Mouse (Mus musculus): ENCODE data around the gene Igdcc4. TPM values are rescaled to one million over a fixed set of nuclear protein-coding genes. Genes with fewer than 3 reads are reported as not detected.
A peak's percentile ranks its signal among the peaks of the same experiment; 100 is the strongest.

Gene Igdcc4
- polyA plus RNA-seq, 2 experiments: 4.5 to 4.6 TPM

DNA sequence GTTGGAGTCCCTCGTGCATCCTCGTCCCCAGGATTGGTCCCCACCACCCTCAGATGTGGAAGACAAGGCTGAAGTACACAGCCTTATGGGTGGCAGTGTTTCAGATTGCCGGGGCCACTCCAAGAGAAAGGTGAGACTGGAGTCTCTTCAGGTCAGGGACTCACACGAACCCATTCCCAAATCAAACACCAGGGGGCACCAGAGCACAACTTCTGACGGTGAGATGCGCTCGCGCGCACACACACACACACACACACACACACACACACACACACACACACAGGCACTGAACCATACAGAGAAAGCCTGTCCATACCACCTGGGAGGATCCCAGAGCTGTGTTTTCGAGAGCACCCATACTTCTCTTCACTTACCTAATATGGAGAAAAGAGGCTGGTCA, 32.5 kb downstream of the Igdcc4 start:
- H3K4me3 ChIP-seq (ENCODE audit: insufficient read depth in 1 of 2, low read depth in 2 of 2, low read length in 2 of 2): no peak overlapping the region
- no peak overlapping the region for H3K9ac ChIP-seq (replicated peaks)
- peaks cover 3% of the 10 kb centered on the region; the same call in 1 of the 2 replicates for H3K27me3 ChIP-seq (ENCODE audit: control insufficient read depth, insufficient read depth, low read length)
- no peak overlapping the region for H3K27ac ChIP-seq
- H3K9me3 ChIP-seq (ENCODE audit: control insufficient read depth, low read length): no peaks in the 10 kb centered on the region
- 2% methylated on average over 10 of the region's 10 CpGs for WGBS (ENCODE audit: insufficient replicate concordance)
- no peak overlapping the region for H3K4me2 ChIP-seq (ENCODE audit: low read depth)
- H3K36me3 ChIP-seq (replicated peaks; ENCODE audit: control insufficient read depth, insufficient read depth, low read depth): no peaks in the 10 kb centered on the region
- ATAC-seq (ENCODE audit: insufficient read depth) (no peak), DNase-seq (ENCODE audit: low read depth in 3 of 3, low spot score in 3 of 3) (peak; percentile 41 to 49 (median 46))
- TF ChIP-seq CTCF (IDR thresholded peaks at IDR 0.05; ENCODE audit: low read depth) (peak; percentile 91), EP300 (IDR thresholded peaks at IDR 0.05; ENCODE audit: low read depth) (no peak)
- no peaks in the 10 kb centered on the region for H3K4me1 ChIP-seq (replicated peaks; ENCODE audit: control insufficient read depth in 2 of 2, insufficient read depth in 2 of 2, low read length in 1 of 2)

DNA sequence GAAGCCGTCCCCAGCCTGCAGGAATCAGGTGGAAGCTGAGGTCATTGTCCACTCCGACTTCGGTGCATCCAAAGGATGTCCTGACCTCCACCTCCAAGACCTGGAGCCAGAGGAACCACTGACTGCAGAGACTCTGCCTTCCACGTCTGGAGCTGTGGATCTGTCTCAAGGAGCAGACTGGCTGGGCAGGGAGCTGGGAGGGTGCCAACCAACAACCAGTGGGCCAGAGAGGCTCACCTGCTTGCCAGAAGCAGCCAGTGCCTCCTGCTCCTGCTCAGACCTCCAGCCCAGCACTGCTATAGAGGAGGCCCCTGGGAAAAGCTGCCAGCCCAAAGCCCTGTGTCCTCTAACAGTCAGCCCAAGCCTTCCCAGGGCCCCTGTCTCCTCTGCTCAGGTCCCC, 33.8 kb downstream of the Igdcc4 start:
- H3K4me1 ChIP-seq (replicated peaks; ENCODE audit: control insufficient read depth in 2 of 2, insufficient read depth in 2 of 2, low read length in 1 of 2): no peaks in the 10 kb centered on the region
- no peaks in the 10 kb centered on the region for H3K9me3 ChIP-seq (ENCODE audit: control insufficient read depth, low read length)
- WGBS (ENCODE audit: insufficient replicate concordance): 66% methylated on average over 4 of the region's 4 CpGs
- ATAC-seq (ENCODE audit: insufficient read depth) (no peak), DNase-seq (ENCODE audit: low read depth in 3 of 3, low spot score in 3 of 3) (no peak)
- TF ChIP-seq CTCF (IDR thresholded peaks at IDR 0.05; ENCODE audit: low read depth): no peak
- TF ChIP-seq EP300 (IDR thresholded peaks at IDR 0.05; ENCODE audit: low read depth): no peak
- H3K27ac ChIP-seq: no peak overlapping the region
- no peak overlapping the region for H3K4me3 ChIP-seq (ENCODE audit: insufficient read depth in 1 of 2, low read depth in 2 of 2, low read length in 2 of 2)
- no peak overlapping the region for H3K4me2 ChIP-seq (ENCODE audit: low read depth)
- peaks cover 15% of the 10 kb centered on the region for H3K27me3 ChIP-seq (ENCODE audit: control insufficient read depth, insufficient read depth, low read length)
- no peak overlapping the region for H3K9ac ChIP-seq (replicated peaks)
- no peaks in the 10 kb centered on the region for H3K36me3 ChIP-seq (replicated peaks; ENCODE audit: control insufficient read depth, insufficient read depth, low read depth)

DNA sequence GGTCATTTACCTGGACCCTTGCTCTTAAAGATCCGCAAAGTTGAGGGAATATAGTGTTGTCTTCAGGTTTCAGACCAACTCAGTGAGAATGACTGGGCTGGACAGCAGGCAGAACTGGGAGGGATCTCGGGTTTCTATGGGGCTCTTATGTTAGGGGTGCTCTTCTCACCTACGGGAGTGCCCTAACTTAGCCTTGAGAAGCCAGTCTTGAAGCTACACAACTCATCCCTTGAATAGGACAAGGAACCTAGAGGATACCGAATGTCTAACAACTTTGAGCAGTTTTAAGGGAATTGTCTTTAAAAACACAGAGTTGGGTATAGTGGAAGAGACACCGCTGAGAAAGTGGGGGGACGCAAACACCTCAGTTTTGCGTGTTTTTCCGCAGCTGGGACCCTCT, 39.2 kb downstream of the Igdcc4 start:
- no peak for ATAC-seq (ENCODE audit: insufficient read depth)
- DNase-seq (ENCODE audit: low read depth in 3 of 3, low spot score in 3 of 3): no peak
- H3K9me3 ChIP-seq (ENCODE audit: control insufficient read depth, low read length): no peaks in the 10 kb centered on the region
- TF ChIP-seq CTCF (IDR thresholded peaks at IDR 0.05; ENCODE audit: low read depth) (no peak), EP300 (IDR thresholded peaks at IDR 0.05; ENCODE audit: low read depth) (no peak)
- H3K4me1 ChIP-seq (replicated peaks; ENCODE audit: control insufficient read depth in 2 of 2, insufficient read depth in 2 of 2, low read length in 1 of 2): no peaks in the 10 kb centered on the region
- H3K4me2 ChIP-seq (ENCODE audit: low read depth): peak overlapping the region; percentile 72
- H3K36me3 ChIP-seq (replicated peaks; ENCODE audit: control insufficient read depth, insufficient read depth, low read depth): no peaks in the 10 kb centered on the region
- peak overlapping the region; percentile 21 to 55; a peak in 3 of 4 replicates for H3K4me3 ChIP-seq (ENCODE audit: insufficient read depth in 1 of 2, low read depth in 2 of 2, low read length in 2 of 2)
- 8% methylated on average over 8 of the region's 8 CpGs for WGBS (ENCODE audit: insufficient replicate concordance)
- peaks cover 59% of the 10 kb centered on the region for H3K27me3 ChIP-seq (ENCODE audit: control insufficient read depth, insufficient read depth, low read length)
- no peak overlapping the region for H3K27ac ChIP-seq
- H3K9ac ChIP-seq (replicated peaks): no peak overlapping the region

DNA sequence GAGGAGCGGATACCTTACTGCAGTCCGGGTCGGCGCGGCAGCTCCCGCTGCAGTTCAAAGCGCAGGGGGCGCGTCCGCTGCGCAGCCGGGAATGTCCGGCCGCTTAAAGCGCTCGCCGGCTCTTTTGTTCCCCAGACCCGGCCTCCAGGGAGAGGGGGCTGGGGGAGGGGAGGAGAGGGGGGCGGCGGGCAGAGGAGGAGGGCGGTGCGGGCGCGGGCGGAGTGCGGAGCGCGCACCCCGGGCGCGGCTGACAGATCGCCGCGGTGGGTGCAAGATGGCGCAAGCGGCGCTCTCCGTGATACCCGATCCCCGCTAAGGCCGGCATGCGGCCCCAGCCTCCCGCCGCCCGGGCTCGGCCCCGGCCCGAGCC, 39.6 kb downstream of the Igdcc4 start, which contains the start of gene Igdcc3:
Igdcc3 (plus strand) TSS at position 254 of the 370 bp plus-strand sequence.
- Histone ChIP-seq H3K9me3 (ENCODE audit: control insufficient read depth, low read length) (no peaks in the 10 kb centered on the region), H3K4me2 (ENCODE audit: low read depth) (peak within 1 kb of the TSS; percentile 72), H3K4me1 (replicated peaks; ENCODE audit: control insufficient read depth in 2 of 2, insufficient read depth in 2 of 2, low read length in 1 of 2) (no peaks in the 10 kb centered on the region), H3K27me3 (ENCODE audit: control insufficient read depth, insufficient read depth, low read length) (peaks cover 59% of the 10 kb centered on the region), H3K27ac (no peak within 1 kb of the TSS), H3K9ac (replicated peaks) (no peak within 1 kb of the TSS), H3K36me3 (replicated peaks; ENCODE audit: control insufficient read depth, insufficient read depth, low read depth) (no peaks in the 10 kb centered on the region), H3K4me3 (ENCODE audit: insufficient read depth in 1 of 2, low read depth in 2 of 2, low read length in 2 of 2) (peak within 1 kb of the TSS; percentile 21 to 55)
- TF ChIP-seq CTCF (IDR thresholded peaks at IDR 0.05; ENCODE audit: low read depth) (no peak), EP300 (IDR thresholded peaks at IDR 0.05; ENCODE audit: low read depth) (no peak)
- DNase-seq (ENCODE audit: low read depth in 3 of 3, low spot score in 3 of 3) (no peak), ATAC-seq (ENCODE audit: insufficient read depth) (no peak)
- WGBS (ENCODE audit: insufficient replicate concordance): under 1% methylated on average over 31 of the region's 48 CpGs

DNA sequence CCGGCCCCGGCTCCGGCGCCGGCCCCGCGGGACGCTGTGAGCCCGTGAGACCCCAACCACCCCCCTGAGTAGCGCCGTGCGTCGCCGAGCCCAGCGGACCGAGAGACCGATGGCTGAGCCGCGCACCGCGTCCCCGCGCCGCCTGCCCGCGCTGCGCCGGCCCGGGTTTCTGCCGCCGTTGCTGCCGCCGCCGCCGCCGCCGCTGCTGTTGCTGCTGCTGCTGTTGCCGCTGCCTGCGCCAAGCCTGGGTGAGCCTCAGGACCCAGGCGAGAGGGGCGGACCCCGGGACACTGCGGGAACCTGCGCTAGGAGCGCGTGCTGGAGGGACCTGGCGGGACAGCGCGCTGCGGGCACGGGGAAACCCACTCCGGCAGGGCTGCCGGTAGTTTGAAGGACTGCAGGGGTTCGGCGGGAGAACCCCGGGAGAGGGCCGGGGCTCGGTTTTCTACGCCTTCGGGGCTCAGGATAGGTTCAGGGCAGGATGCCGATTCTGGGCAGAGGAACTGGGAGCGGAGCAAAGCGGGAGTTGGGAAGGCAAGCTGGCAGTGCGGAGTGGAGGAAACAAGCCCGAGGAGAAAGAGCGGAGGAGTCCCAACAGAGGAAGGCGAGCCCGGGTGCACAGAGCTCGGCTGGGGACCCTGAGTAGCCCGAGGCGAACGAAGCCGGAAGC, 40.2 kb downstream of the Igdcc4 start:
- no peak for ATAC-seq (ENCODE audit: insufficient read depth)
- under 1% methylated on average over 70 of the region's 73 CpGs for WGBS (ENCODE audit: insufficient replicate concordance)
- Histone ChIP-seq H3K4me1 (replicated peaks; ENCODE audit: control insufficient read depth in 2 of 2, insufficient read depth in 2 of 2, low read length in 1 of 2) (no peaks in the 10 kb centered on the region), H3K27ac (no peak overlapping the region), H3K4me3 (ENCODE audit: insufficient read depth in 1 of 2, low read depth in 2 of 2, low read length in 2 of 2) (peak overlapping the region; percentile 17 to 55; a peak in 3 of 4 replicates), H3K36me3 (replicated peaks; ENCODE audit: control insufficient read depth, insufficient read depth, low read depth) (no peaks in the 10 kb centered on the region), H3K27me3 (ENCODE audit: control insufficient read depth, insufficient read depth, low read length) (peaks cover 59% of the 10 kb centered on the region), H3K9me3 (ENCODE audit: control insufficient read depth, low read length) (no peaks in the 10 kb centered on the region), H3K9ac (replicated peaks) (no peak overlapping the region), H3K4me2 (ENCODE audit: low read depth) (peak overlapping the region; percentile 72)
- DNase-seq (ENCODE audit: low read depth in 3 of 3, low spot score in 3 of 3): no peak
- no peak for TF ChIP-seq EP300 (IDR thresholded peaks at IDR 0.05; ENCODE audit: low read depth)
- TF ChIP-seq CTCF (IDR thresholded peaks at IDR 0.05; ENCODE audit: low read depth): no peak

Data from liver, embryonic 14.5 days (tissue).